26 mouse cellular contexts compared by ENCODE assay signal in genomic region chr11:62885323-62885722, GRCm38 (mm10). TPM values are rescaled to one million over a fixed set of nuclear protein-coding genes. Genes with fewer than 3 reads are reported as not detected.
A peak's percentile ranks its signal among the peaks of the same experiment; 100 is the strongest.
DNase-seq lines count a peak whose midpoint lies in the region; ATAC-seq and TF ChIP-seq lines count a peak whose summit lies in the region.
"Had no signal": no experiment of that assay in that cellular context is flagged by ENCODE, and none has a peak within 500 bp of the region (broad histone marks: within the 10 kb centered on the region; RNA-seq: fewer than 3 reads in every experiment).

No protein-coding gene starts in this region.

- TF ChIP-seq CTCF in lung, postnatal 0 days (IDR thresholded peaks at IDR 0.05) = no peak
- TF ChIP-seq CTCF in thymus, adult 2 months (IDR thresholded peaks at IDR 0.05; ENCODE audit: borderline replicate concordance, control insufficient read depth, extremely low read depth, insufficient read depth, low read length, poor library complexity) = no peak

- WGBS in lung, postnatal 0 days = 59% methylated on average over 5 of the region's 5 CpGs
- WGBS in kidney, embryonic 14.5 days = 61% methylated on average over 5 of the region's 5 CpGs
- WGBS in thymus, adult 2 months = 94% methylated on average over 5 of the region's 5 CpGs

- H3K4me1 ChIP-seq in lung, postnatal 0 days (ENCODE audit: insufficient read depth, low read depth, low read length) = no peaks in the 10 kb centered on the region
- no peaks in the 10 kb centered on the region for H3K4me1 ChIP-seq in kidney, embryonic 14.5 days (ENCODE audit: control insufficient read depth, insufficient read depth, low read length)
- no peaks in the 10 kb centered on the region for H3K4me1 ChIP-seq in thymus, adult 2 months (replicated peaks; ENCODE audit: control insufficient read depth, insufficient read depth, low read length)
- H3K4me1 ChIP-seq: forebrain, embryonic 13.5 days; stomach, embryonic 15.5 days had no signal

- no peaks in the 10 kb centered on the region for H3K9me3 ChIP-seq in lung, postnatal 0 days (ENCODE audit: low read length)
- no peaks in the 10 kb centered on the region for H3K9me3 ChIP-seq in kidney, embryonic 14.5 days (ENCODE audit: control insufficient read depth, low read length)
- H3K9me3 ChIP-seq: forebrain, embryonic 13.5 days; heart, embryonic 13.5 days; limb, embryonic 13.5 days; liver, embryonic 12.5 days; midbrain, embryonic 10.5 days; stomach, embryonic 15.5 days had no signal

- H3K27ac ChIP-seq in lung, postnatal 0 days (ENCODE audit: low read length) = no peak overlapping the region
- H3K27ac ChIP-seq in kidney, embryonic 14.5 days (ENCODE audit: low read depth, low read length) = peak overlapping the region; percentile 37; the same call in 1 of the 2 replicates
- H3K27ac ChIP-seq in thymus, adult 2 months (ENCODE audit: control insufficient read depth, insufficient read depth, low read length) = no peak overlapping the region
- H3K27ac ChIP-seq: forebrain, embryonic 13.5 days; heart, embryonic 13.5 days; hindbrain, embryonic 14.5 days; limb, embryonic 13.5 days; liver, embryonic 12.5 days; midbrain, embryonic 10.5 days; stomach, embryonic 15.5 days had no signal

- H3K9ac ChIP-seq in lung, postnatal 0 days (replicated peaks; ENCODE audit: low read depth) = no peak overlapping the region
- H3K9ac ChIP-seq in kidney, embryonic 14.5 days (ENCODE audit: low read depth, low read length) = no peak overlapping the region
- H3K9ac ChIP-seq: forebrain, embryonic 13.5 days; heart, embryonic 13.5 days; hindbrain, embryonic 14.5 days; limb, embryonic 13.5 days; liver, embryonic 12.5 days; stomach, embryonic 15.5 days had no signal

- peak; percentile 46 for ATAC-seq in lung, postnatal 0 days
- ATAC-seq in kidney, embryonic 14.5 days (ENCODE audit: low FRiP score, low TSS enrichment) = no peak
- ATAC-seq: forebrain, embryonic 13.5 days; intestine, postnatal 0 days; liver, embryonic 12.5 days; Patski had no signal

- peaks cover 4% of the 10 kb centered on the region; the same call in 1 of the 2 replicates for H3K36me3 ChIP-seq in lung, postnatal 0 days (ENCODE audit: insufficient read depth, low read length)
- H3K36me3 ChIP-seq in kidney, embryonic 14.5 days (ENCODE audit: control insufficient read depth, insufficient read depth, low read length) = peaks cover 43% of the 10 kb centered on the region; the same call in 1 of the 2 replicates
- H3K36me3 ChIP-seq in thymus, adult 2 months (ENCODE audit: control insufficient read depth, insufficient read depth, low read length) = peaks cover 16% of the 10 kb centered on the region; the same call in 1 of the 2 replicates

- no peak overlapping the region for H3K4me2 ChIP-seq in lung, postnatal 0 days (replicated peaks; ENCODE audit: low read depth, low read length)
- no peak overlapping the region for H3K4me2 ChIP-seq in kidney, embryonic 14.5 days (replicated peaks; ENCODE audit: low read depth, low read length)
- H3K4me2 ChIP-seq: forebrain, embryonic 13.5 days; heart, embryonic 13.5 days; hindbrain, embryonic 14.5 days; limb, embryonic 13.5 days; liver, embryonic 12.5 days; stomach, embryonic 15.5 days had no signal

- no peaks in the 10 kb centered on the region for H3K27me3 ChIP-seq in lung, postnatal 0 days (replicated peaks; ENCODE audit: insufficient read depth, low read length)
- no peaks in the 10 kb centered on the region for H3K27me3 ChIP-seq in kidney, embryonic 14.5 days (ENCODE audit: control insufficient read depth, insufficient read depth, low read length)
- no peaks in the 10 kb centered on the region for H3K27me3 ChIP-seq in thymus, adult 2 months (ENCODE audit: control insufficient read depth, insufficient read depth, low read length)
- H3K27me3 ChIP-seq: forebrain, embryonic 13.5 days; heart, embryonic 13.5 days; limb, embryonic 13.5 days; liver, embryonic 12.5 days; Patski; stomach, embryonic 15.5 days had no signal

- peak; percentile 28 for DNase-seq in kidney, adult 11 months
- no peak for DNase-seq in kidney, adult 18-20 months
- peak; percentile 13 for DNase-seq in lung, postnatal 0 days (ENCODE audit: low spot score)
- DNase-seq in lung, postnatal 4 days = no peak
- peak; percentile 33 for DNase-seq in kidney, postnatal 14 days
- no peak for DNase-seq in right cerebral cortex, postnatal 4 days
- no peak for DNase-seq in thymus, adult 2 months
- DNase-seq: adrenal gland, postnatal 25 days; cerebellum, adult 8-10 months; cerebellum, postnatal 25 days; gastrocnemius, postnatal 10 days; heart, postnatal 10 days; layer of hippocampus, adult 9-11 months; lung, adult 2 months; thymus, postnatal 14 days had no signal

- no peak for TF ChIP-seq POLR2A in thymus, adult 2 months (IDR thresholded peaks at IDR 0.05; ENCODE audit: control insufficient read depth, extremely low read depth, insufficient read depth, low read length, poor library complexity)

- no peak for TF ChIP-seq EP300 in lung, postnatal 0 days (IDR thresholded peaks at IDR 0.05)

- H3K4me3 ChIP-seq in lung, postnatal 0 days (ENCODE audit: low read depth, low read length) = no peak overlapping the region
- H3K4me3 ChIP-seq in kidney, embryonic 14.5 days (ENCODE audit: low read length) = no peak overlapping the region
- no peak overlapping the region for H3K4me3 ChIP-seq in thymus, adult 2 months (ENCODE audit: control insufficient read depth, insufficient read depth, low read length)
- H3K4me3 ChIP-seq: forebrain, embryonic 13.5 days; heart, embryonic 13.5 days; limb, embryonic 13.5 days; liver, embryonic 12.5 days; midbrain, embryonic 10.5 days; myocyte; stomach, embryonic 15.5 days had no signal

RNA-seq across cellular contexts. Expression of gene Tvp23b, which starts 6.1 kb away (rescaled TPM):
- 68.5 and 73.0 TPM in 2 replicates for polyA plus RNA-seq in lung, postnatal 0 days (2015; fragmentation: Nextera tagmentation; extraction: Ambion mirVana)
- polyA plus RNA-seq in kidney, embryonic 14.5 days (2014; fragmentation: Nextera tagmentation; extraction: Ambion mirVana) = 62.1 and 62.9 TPM in 2 replicates
- 8.3 and 13.4 TPM in 2 replicates for polyA plus RNA-seq in thymus, adult 2 months (2012; rRNA removed)

RNA-seq across cellular contexts. Expression of gene Fbxw10, which starts 38.5 kb away (rescaled TPM):
- polyA plus RNA-seq in lung, postnatal 0 days (2015; fragmentation: Nextera tagmentation; extraction: Ambion mirVana) = 0.27 TPM in 2 replicates
- 0.53 and 0.73 TPM in 2 replicates for polyA plus RNA-seq in kidney, embryonic 14.5 days (2014; fragmentation: Nextera tagmentation; extraction: Ambion mirVana)
- 4.3 and 5.2 TPM in 2 replicates for polyA plus RNA-seq in thymus, adult 2 months (2012; rRNA removed)
- polyA plus RNA-seq: myocyte had no signal

Comparison
In these comparisons a context has a peak if more than half of its experiments do, and no peak if none do; other contexts are left out.
1. DNase-seq: peak in kidney, adult 11 months (single experiment), lung, postnatal 0 days (single experiment) and kidney, postnatal 14 days (single experiment); none in kidney, adult 18-20 months (single experiment), lung, postnatal 4 days (0 of 2), right cerebral cortex, postnatal 4 days (single experiment) and thymus, adult 2 months (single experiment).